Mouse (Mus musculus) pancreas, adult 10 weeks (tissue): ENCODE results near the gene Myo16. TPM values are rescaled to one million over a fixed set of nuclear protein-coding genes. Genes with fewer than 3 reads are reported as not detected.

ENCODE experiments used
- polyA plus RNA-seq: library from polyadenylated mRNA; stranded (reverse); fragments of 350-450 nt; fragmentation: Illumina TruSeq; extraction: RNeasy Lipid Tissue Mini Kit (QIAGEN cat#74804); gene quantifications from one replicate; pipeline ENCODE4 v1.2.3, GENCODE M21; 2015; ENCODE audit warnings: low read depth, low replicate concordance; ENCODE audit not compliant: insufficient read depth

Gene Myo16
- 1.6 TPM for polyA plus RNA-seq

DNA sequence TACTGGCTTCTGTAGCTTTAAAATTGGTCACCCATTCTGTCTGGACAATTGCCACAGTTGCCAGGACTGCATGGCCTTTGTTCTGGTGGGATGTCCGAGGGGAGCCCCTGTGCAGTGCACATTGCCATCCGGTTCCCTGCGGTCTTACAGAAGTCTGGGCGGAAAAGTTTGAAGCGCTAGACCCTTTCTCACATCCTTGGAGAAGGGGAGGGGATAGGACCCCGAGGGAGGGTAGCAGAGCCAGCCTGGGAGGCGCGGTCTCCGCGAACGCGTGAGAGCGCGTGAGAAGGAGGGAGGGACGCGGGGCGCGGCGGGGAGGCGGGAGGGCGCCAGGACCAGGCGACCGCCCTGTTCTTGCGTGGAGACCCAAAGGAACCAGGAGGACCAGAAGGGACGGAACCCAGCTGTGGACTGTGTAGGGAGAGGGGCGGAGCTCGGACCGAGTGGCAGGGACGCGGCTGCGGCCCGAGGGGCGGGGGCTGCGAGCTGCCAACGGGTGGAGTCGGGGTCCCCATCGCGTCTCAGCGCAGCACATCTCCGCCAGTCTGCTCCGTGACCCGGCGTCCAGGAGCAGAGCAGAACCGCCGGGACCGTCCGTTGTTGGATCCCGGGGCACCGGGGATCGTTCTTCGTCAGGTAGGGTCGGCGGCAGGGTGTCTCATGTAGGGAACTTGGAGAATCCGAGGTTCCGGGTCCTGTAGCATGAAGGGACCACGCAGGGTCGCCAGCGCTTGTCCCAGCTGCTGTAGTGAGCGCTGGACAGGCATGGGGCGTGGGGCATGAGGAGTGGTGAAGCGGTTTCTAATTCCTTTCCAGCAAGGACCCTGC is at the start of gene Myo16:
Myo16 (plus strand) TSS at position 301 of the 828 bp plus-strand sequence.

Other genes with a start within 250 kb of the Myo16 start
- 1.0 TPM for gene Lig4, start 176.2 kb upstream of the Myo16 start, polyA plus RNA-seq
- gene Abhd13, start 176.2 kb upstream of the Myo16 start, polyA plus RNA-seq = 3.6 TPM
- 5.3 TPM for gene Tnfsf13b, start 147.4 kb upstream of the Myo16 start, polyA plus RNA-seq